Mouse (Mus musculus) stomach, postnatal 0 days (tissue): ENCODE results near the gene Cfap97d1. TPM values are rescaled to one million over a fixed set of nuclear protein-coding genes. Genes with fewer than 3 reads are reported as not detected.
A peak's percentile ranks its signal among the peaks of the same experiment; 100 is the strongest.

Experiments used
- ATAC-seq: fragments of 200-750 bp; cut with Nextera tagmentation; 2 replicates; pipeline ENCODE4 v1.8.0; 2017; ENCODE audit not compliant: low FRiP score, low TSS enrichment
- DNase-seq: peaks from one replicate; pipeline ENCODE4 v3.0.0-alpha.2; 2016; ENCODE audit warnings: low spot score
- H3K27ac ChIP-seq: fragments of 300-500 bp; sonication (generic); replicated peaks from 2 replicates; pipeline ENCODE4 v1.5.1; 2014; ENCODE audit warnings: mild to moderate bottlenecking, control low read depth
- H3K27me3 ChIP-seq: fragments of 300-500 bp; sonication (generic); 2 replicates; pipeline ENCODE4 v1.6.1; 2014; ENCODE audit warnings: low read length; ENCODE audit not compliant: control insufficient read depth, insufficient read depth
- H3K36me3 ChIP-seq: fragments of 300-500 bp; sonication (generic); 2 replicates; pipeline ENCODE4 v1.6.1; 2014; ENCODE audit warnings: low read length, mixed read lengths; ENCODE audit not compliant: control insufficient read depth, insufficient read depth
- H3K4me1 ChIP-seq: fragments of 300-500 bp; sonication (generic); replicated peaks from 2 replicates; pipeline ENCODE4 v1.6.1; 2014; ENCODE audit warnings: antibody characterized with exemption; ENCODE audit not compliant: control insufficient read depth, insufficient read depth
- H3K4me2 ChIP-seq: fragments of 300-500 bp; sonication (generic); replicated peaks from 2 replicates; pipeline ENCODE4 v1.6.1; 2014; ENCODE audit warnings: low read depth, mild to moderate bottlenecking, control low read depth, moderate library complexity
- H3K4me3 ChIP-seq: fragments of 300-500 bp; sonication (generic); 2 replicates; pipeline ENCODE4 v1.5.1; 2014; ENCODE audit warnings: low read depth, low read length, control low read depth
- H3K9ac ChIP-seq: fragments of 300-500 bp; sonication (generic); 2 replicates; pipeline ENCODE4 v1.6.1; 2014; ENCODE audit warnings: mild to moderate bottlenecking, low read length, control low read depth, mixed read lengths
- H3K9me3 ChIP-seq: fragments of 300-500 bp; sonication (generic); 2 replicates; pipeline ENCODE4 v1.6.1; 2016; ENCODE audit warnings: low read length; ENCODE audit not compliant: control insufficient read depth
- CTCF ChIP-seq: IDR thresholded peaks from 2 replicates; pipeline ENCODE4 v1.5.1; 2016; ENCODE audit warnings: antibody characterized with exemption, low read depth, mild to moderate bottlenecking, moderate library complexity
- EP300 ChIP-seq: optimal IDR thresholded peaks from 2 replicates; pipeline ENCODE3; 2016; ENCODE audit warnings: antibody characterized with exemption
- WGBS: fragments of 180-500 bp; shearing (Covaris S2); extraction: QIAGEN DNeasy Blood & Tissue Kit; methylation state at CpG from one replicate; pipeline ENCODE4 v1.1.7; 2014; 5-methylcytosine and 5-hydroxymethylcytosine counted together
- polyA plus RNA-seq: library from polyadenylated mRNA; unstranded; fragments of >200 nt; fragmentation: Nextera tagmentation; extraction: Ambion mirVana; gene quantifications from 2 replicates; pipeline ENCODE4 v1.2.1, GENCODE M21; 2015

The Cfap97d1 gene
- polyA plus RNA-seq, 1 experiment from 2014 or later: not detected

- no peak for ATAC-seq
- peaks cover 12% of the 10 kb centered on the region for H3K4me1 ChIP-seq
- H3K36me3 ChIP-seq: no peaks in the 10 kb centered on the region
- H3K27ac ChIP-seq: no peak overlapping the region
- TF ChIP-seq EP300 (no peak), CTCF (no peak)
- H3K27me3 ChIP-seq: no peaks in the 10 kb centered on the region
- no peaks in the 10 kb centered on the region for H3K9me3 ChIP-seq
- no peak for DNase-seq
- no peak overlapping the region for H3K4me3 ChIP-seq
- WGBS: 66% methylated on average over 5 of the region's 5 CpGs
- no peak overlapping the region for H3K4me2 ChIP-seq
- no peak overlapping the region for H3K9ac ChIP-seq
These were observed 34.1 kb upstream of the Cfap97d1 start for GRCm38 (mm10) chr11:101950021-101950420.

- ATAC-seq (peak; percentile 62; the same call in 1 of the 2 replicates), DNase-seq (peak; percentile 27)
- no peak overlapping the region for H3K27ac ChIP-seq
- H3K9ac ChIP-seq: no peak overlapping the region
- no peaks in the 10 kb centered on the region for H3K27me3 ChIP-seq
- H3K4me1 ChIP-seq: peaks cover 12% of the 10 kb centered on the region
- 0 out of 2 replicates have a peak overlapping the region, but pooled peaks have one; percentile 6 for H3K4me3 ChIP-seq
- no peaks in the 10 kb centered on the region for H3K36me3 ChIP-seq
- no peak for TF ChIP-seq EP300
- TF ChIP-seq CTCF: no peak
- 19% methylated on average over 24 of the region's 24 CpGs for WGBS
- H3K4me2 ChIP-seq: peak overlapping the region; percentile 31; the same call in 1 of the 2 replicates
- no peaks in the 10 kb centered on the region for H3K9me3 ChIP-seq
These were observed 31.3 kb upstream of the Cfap97d1 start for GRCm38 (mm10) chr11:101952541-101953341.

GRCm38 (mm10) chr11:101953441-101953840 lies 30.6 kb upstream of the Cfap97d1 start:
- Histone ChIP-seq H3K9me3 (no peaks in the 10 kb centered on the region), H3K4me1 (peaks cover 12% of the 10 kb centered on the region), H3K4me2 (0 out of 2 replicates have a peak overlapping the region, but pooled peaks have one; percentile 31), H3K4me3 (no peak overlapping the region), H3K36me3 (no peaks in the 10 kb centered on the region), H3K9ac (no peak overlapping the region), H3K27ac (no peak overlapping the region), H3K27me3 (no peaks in the 10 kb centered on the region)
- TF ChIP-seq EP300 (no peak), CTCF (no peak)
- 43% methylated on average over 4 of the region's 4 CpGs for WGBS
- DNase-seq (no peak), ATAC-seq (no peak)

GRCm38 (mm10) chr11:101957476-101957875 lies 26.6 kb upstream of the Cfap97d1 start:
- no peak overlapping the region for H3K4me2 ChIP-seq
- no peak overlapping the region for H3K27ac ChIP-seq
- no peak for DNase-seq
- H3K9me3 ChIP-seq: no peaks in the 10 kb centered on the region
- no peaks in the 10 kb centered on the region for H3K36me3 ChIP-seq
- 51% methylated on average over 5 of the region's 5 CpGs for WGBS
- no peak overlapping the region for H3K4me3 ChIP-seq
- no peaks in the 10 kb centered on the region for H3K27me3 ChIP-seq
- H3K4me1 ChIP-seq: peaks cover 8% of the 10 kb centered on the region
- ATAC-seq: no peak
- TF ChIP-seq CTCF (no peak), EP300 (no peak)
- H3K9ac ChIP-seq: no peak overlapping the region

GRCm38 (mm10) chr11:101963043-101963442 lies 21.0 kb upstream of the Cfap97d1 start:
- no peaks in the 10 kb centered on the region for H3K9me3 ChIP-seq
- H3K9ac ChIP-seq: no peak overlapping the region
- no peak overlapping the region; the same call in 1 of the 2 replicates for H3K4me3 ChIP-seq
- 0 out of 2 replicates have a peak, but pooled peaks cover 2% of the 10 kb centered on the region for H3K4me1 ChIP-seq
- H3K27ac ChIP-seq: no peak overlapping the region
- 13% methylated on average over 11 of the region's 11 CpGs for WGBS
- DNase-seq: no peak
- H3K4me2 ChIP-seq: peak overlapping the region; percentile 79
- no peaks in the 10 kb centered on the region for H3K36me3 ChIP-seq
- TF ChIP-seq EP300: no peak
- TF ChIP-seq CTCF: no peak
- no peak for ATAC-seq
- H3K27me3 ChIP-seq: peaks cover 19% of the 10 kb centered on the region; the same call in 1 of the 2 replicates
